Mouse (Mus musculus): ENCODE data around the gene Slxl1. TPM values are rescaled to one million over a fixed set of nuclear protein-coding genes. Genes with fewer than 3 reads are reported as not detected.
"Not testable (repeated sequence)": the region's sequence is repeated elsewhere in the genome, so short reads cannot be mapped to it uniquely, and the experiment has no call there.

Slxl1 gene
- not detected in 2 replicates for polyA plus RNA-seq (2012; rRNA removed)
- polyA plus RNA-seq (2014; fragmentation: Nextera tagmentation; extraction: Ambion mirVana) = not detected in 2 replicates

GRCm38 (mm10) chrX:55226576-55226975, at the start of gene Slxl1:
Gene Slxl1, plus strand, starts transcription at chrX:55226876.
- H3K27me3 ChIP-seq (ENCODE audit: control insufficient read depth, insufficient read depth, low read length); ATAC-seq (ENCODE audit: low FRiP score, low read depth); DNase-seq (ENCODE audit: low spot score); H3K36me3 ChIP-seq (ENCODE audit: control insufficient read depth, insufficient read depth, low read length); H3K4me2 ChIP-seq (replicated peaks; ENCODE audit: low read depth, low read length, severe bottlenecking); H3K9ac ChIP-seq (ENCODE audit: low read depth, low read length, severe bottlenecking); H3K9me3 ChIP-seq (ENCODE audit: control insufficient read depth, low read length); H3K27ac ChIP-seq (replicated peaks; ENCODE audit: low read depth, low read length); H3K4me3 ChIP-seq (replicated peaks; ENCODE audit: low read length); H3K4me1 ChIP-seq (ENCODE audit: control insufficient read depth, insufficient read depth, low read length): not testable (repeated sequence)
- WGBS = no CpG with 5 or more reads among the region's 6 CpGs

All from limb, embryonic 14.5 days (tissue).